Comparison of ENCODE assay signal across 17 mouse cellular contexts in genomic region chr17:73473012-73473411, GRCm38 (mm10).
"Had no signal": no experiment of that assay in that cellular context is flagged by ENCODE, and none has a peak within 500 bp of the region (broad histone marks: within the 10 kb centered on the region; RNA-seq: fewer than 3 reads in every experiment).

No protein-coding gene starts in this region.

- DNase-seq: lung, adult 18-20 months; lung, embryonic 14.5 days; lung, postnatal 10 days; lung, postnatal 4 days; midbrain, embryonic 14.5 days; retina, postnatal 1 day; right cerebral cortex, adult 18-20 months; right cerebral cortex, postnatal 25 days; right cerebral cortex, postnatal 4 days; spleen, adult 18-20 months; thymus, adult 18-20 months; thymus, postnatal 14 days; thymus, postnatal 36 days had no signal

- H3K4me3 ChIP-seq: midbrain, embryonic 10.5 days; midbrain, embryonic 12.5 days; myocyte had no signal

- H3K9ac ChIP-seq: lung, embryonic 14.5 days; midbrain, embryonic 12.5 days had no signal

- H3K27me3 ChIP-seq: midbrain, embryonic 12.5 days had no signal

- H3K27ac ChIP-seq: midbrain, embryonic 10.5 days; midbrain, embryonic 12.5 days had no signal

- H3K9me3 ChIP-seq: midbrain, embryonic 10.5 days; midbrain, embryonic 12.5 days had no signal

- ATAC-seq: midbrain, embryonic 16.5 days had no signal

- H3K36me3 ChIP-seq: midbrain, embryonic 10.5 days; midbrain, embryonic 12.5 days had no signal

- H3K4me2 ChIP-seq: lung, embryonic 14.5 days; midbrain, embryonic 12.5 days had no signal
